Mouse (Mus musculus): ENCODE data around the gene Rnf123. TPM values are rescaled to one million over a fixed set of nuclear protein-coding genes. Genes with fewer than 3 reads are reported as not detected.

The Rnf123 gene
- total RNA-seq, 2 experiments from 2014 or later, result 94.2 to 97.4 TPM

GRCm38 (mm10) chr9:108105549-108105863 lies 22.4 kb upstream of the Rnf123 start:
- intact Hi-C loops (cut with DNase I), result no loop called here
- DNase-seq, result no peak

GRCm38 (mm10) chr9:108104766-108105548 lies 21.8 kb upstream of the Rnf123 start:
- intact Hi-C loops (cut with DNase I), result no loop called here

GRCm38 (mm10) chr9:108099619-108100018 lies 16.5 kb upstream of the Rnf123 start:
- no peak for DNase-seq
- intact Hi-C loops (cut with DNase I), result no loop called here

More at GRCm38 (mm10) chr9:108104766-108105548, 21.8 kb upstream of the Rnf123 start:
- no peak for DNase-seq

- DNase-seq, result no peak
- intact Hi-C loops (cut with DNase I), result loop anchor here (1.0 to 2.0 kb wide), 3 partner anchors 33 to 189 kb away; no protein-coding TSS in a partner anchor
Measured at GRCm38 (mm10) chr9:108095949-108096712, 13.0 kb upstream of the Rnf123 start.

GRCm38 (mm10) chr9:108095518-108095917 lies 12.4 kb upstream of the Rnf123 start:
- intact Hi-C loops (cut with DNase I), result loop anchor here (1.0 to 2.0 kb wide), 2 partner anchors 106 to 189 kb away; no protein-coding TSS in a partner anchor
- DNase-seq, result peak; percentile 62 to 72

GRCm38 (mm10) chr9:108094998-108095411 lies 11.9 kb upstream of the Rnf123 start:
- intact Hi-C loops (cut with DNase I), result loop anchor here (1.0 to 2.0 kb wide), 2 partner anchors 106 to 190 kb away; no protein-coding TSS in a partner anchor
- DNase-seq, result peak in 1 of 2 experiments; percentile 22

- intact Hi-C loops (cut with DNase I), result loop anchor here (2.0 kb wide), 1 partner anchor 190 kb away; no protein-coding TSS in a partner anchor
- peak; percentile 95 to 96 for DNase-seq
Measured at GRCm38 (mm10) chr9:108094184-108094941, 11.2 kb upstream of the Rnf123 start, which contains the start of gene Apeh. Gene Apeh, minus strand, starts transcription at chr9:108094606.

GRCm38 (mm10) chr9:108093586-108093985 lies 10.4 kb upstream of the Rnf123 start:
- intact Hi-C loops (cut with DNase I), result no loop called here
- DNase-seq, result no peak

GRCm38 (mm10) chr9:108090611-108091120 lies 7.5 kb upstream of the Rnf123 start:
- no peak for DNase-seq
- intact Hi-C loops (cut with DNase I), result no loop called here

- no peak for DNase-seq
- intact Hi-C loops (cut with DNase I), result no loop called here
Measured at GRCm38 (mm10) chr9:108085261-108085660, 2.1 kb upstream of the Rnf123 start.

- intact Hi-C loops (cut with DNase I), result no loop called here
- no peak for DNase-seq
Measured at GRCm38 (mm10) chr9:108083561-108083960, 415 bp upstream of the Rnf123 start.

GRCm38 (mm10) chr9:108082549-108082948 lies 597 bp downstream of the Rnf123 start:
- intact Hi-C loops (cut with DNase I), result no loop called here
- no peak for DNase-seq

- intact Hi-C loops (cut with DNase I), result no loop called here
- no peak for DNase-seq
Measured at GRCm38 (mm10) chr9:108080168-108080567, 3.0 kb downstream of the Rnf123 start, which contains the start of gene Mst1. Gene Mst1, plus strand, starts transcription at chr9:108080436.

- intact Hi-C loops (cut with DNase I), result no loop called here
- no peak for DNase-seq
Measured at GRCm38 (mm10) chr9:108073141-108073930, 9.8 kb downstream of the Rnf123 start.

- intact Hi-C loops (cut with DNase I), result no loop called here
- no peak for DNase-seq
Measured at GRCm38 (mm10) chr9:108072481-108072924, 10.6 kb downstream of the Rnf123 start.

GRCm38 (mm10) chr9:108071801-108072200 lies 11.3 kb downstream of the Rnf123 start:
- no peak for DNase-seq
- intact Hi-C loops (cut with DNase I), result no loop called here

GRCm38 (mm10) chr9:108069529-108069928 lies 13.6 kb downstream of the Rnf123 start:
- DNase-seq, result no peak
- intact Hi-C loops (cut with DNase I), result no loop called here

GRCm38 (mm10) chr9:108069007-108069406 lies 14.1 kb downstream of the Rnf123 start:
- intact Hi-C loops (cut with DNase I), result no loop called here
- DNase-seq, result no peak

GRCm38 (mm10) chr9:108067900-108068299 lies 15.2 kb downstream of the Rnf123 start:
- intact Hi-C loops (cut with DNase I), result loop anchor here (1.0 kb wide), 2 partner anchors 105 to 164 kb away; no protein-coding TSS in a partner anchor

More at GRCm38 (mm10) chr9:108067900-108068299, 15.2 kb downstream of the Rnf123 start:
- peak; percentile 88 to 89 for DNase-seq

Measured in heart, postnatal 36 days (tissue).